Mouse (Mus musculus) embryonic facial prominence, embryonic 14.5 days (tissue): Measurements from ENCODE around the gene Vwde. TPM values are rescaled to one million over a fixed set of nuclear protein-coding genes. Genes with fewer than 3 reads are reported as not detected.

ENCODE experiments used
- ATAC-seq: fragments of 200-750 bp; cut with Nextera tagmentation; 2 replicates; pipeline ENCODE4 v1.8.0; 2017; ENCODE audit warnings: low read depth, moderate number of reproducible peaks, moderate TSS enrichment
- DNase-seq: peaks from one replicate; pipeline ENCODE4 v3.0.0-alpha.2; 2015; ENCODE audit warnings: low spot score
- H3K27ac ChIP-seq: fragments of 300-500 bp; sonication (generic); replicated peaks from 2 replicates; pipeline ENCODE4 v1.5.1; 2014; ENCODE audit warnings: low read depth, mild to moderate bottlenecking, low read length, moderate library complexity
- H3K27me3 ChIP-seq: fragments of 300-500 bp; sonication (generic); replicated peaks from 2 replicates; pipeline ENCODE4 v1.6.1; 2014; ENCODE audit warnings: low read length; ENCODE audit not compliant: control insufficient read depth, insufficient read depth
- H3K36me3 ChIP-seq: fragments of 300-500 bp; sonication (generic); 2 replicates; pipeline ENCODE4 v1.6.1; 2014; ENCODE audit warnings: low read length, mixed read lengths; ENCODE audit not compliant: control insufficient read depth, insufficient read depth
- H3K4me1 ChIP-seq: fragments of 300-500 bp; sonication (generic); 2 replicates; pipeline ENCODE4 v1.6.1; 2014; ENCODE audit warnings: antibody characterized with exemption, low read length; ENCODE audit not compliant: control insufficient read depth, insufficient read depth
- H3K4me2 ChIP-seq: fragments of 300-500 bp; sonication (generic); 2 replicates; pipeline ENCODE4 v1.6.1; 2014; ENCODE audit warnings: low read depth, mild to moderate bottlenecking, low read length, moderate library complexity, mixed read lengths
- H3K4me3 ChIP-seq: fragments of 300-500 bp; sonication (generic); 2 replicates; pipeline ENCODE4 v1.5.1; 2014; ENCODE audit warnings: low read depth, mild to moderate bottlenecking, low read length
- H3K9ac ChIP-seq: fragments of 300-500 bp; sonication (generic); 2 replicates; pipeline ENCODE4 v1.6.1; 2014; ENCODE audit warnings: low read depth, mild to moderate bottlenecking, low read length, moderate library complexity, mixed read lengths
- H3K9me3 ChIP-seq: fragments of 300-500 bp; sonication (generic); 2 replicates; pipeline ENCODE4 v1.6.1; 2016; ENCODE audit warnings: low read length; ENCODE audit not compliant: control insufficient read depth
- WGBS: fragments of 180-500 bp; shearing (Covaris S2); extraction: QIAGEN DNeasy Blood & Tissue Kit; methylation state at CpG from one replicate; pipeline ENCODE4 v1.1.7; 2014; 5-methylcytosine and 5-hydroxymethylcytosine counted together
- polyA plus RNA-seq: library from polyadenylated mRNA; unstranded; fragments of >200 nt; fragmentation: Nextera tagmentation; extraction: Ambion mirVana; gene quantifications from 2 replicates; pipeline ENCODE4 v1.2.1, GENCODE M21; 2014

The Vwde gene
- polyA plus RNA-seq, 1 experiment from 2014 or later, result 0.21 TPM

- Histone ChIP-seq H3K9me3 (no peaks in the 10 kb centered on the region), H3K27ac (no peak overlapping the region), H3K4me2 (no peak overlapping the region), H3K36me3 (no peaks in the 10 kb centered on the region), H3K9ac (no peak overlapping the region), H3K4me1 (no peaks in the 10 kb centered on the region), H3K4me3 (no peak overlapping the region), H3K27me3 (no peaks in the 10 kb centered on the region)
- DNase-seq, result no peak
- ATAC-seq, result no peak
- WGBS, result 83% methylated on average over 9 of the region's 9 CpGs
Measured at GRCm38 (mm10) chr6:13166240-13166937, 58.4 kb downstream of the Vwde start.

- Histone ChIP-seq H3K27ac (no peak overlapping the region), H3K4me1 (no peaks in the 10 kb centered on the region), H3K36me3 (no peaks in the 10 kb centered on the region), H3K27me3 (no peaks in the 10 kb centered on the region), H3K4me3 (no peak overlapping the region), H3K9ac (no peak overlapping the region), H3K9me3 (no peaks in the 10 kb centered on the region), H3K4me2 (no peak overlapping the region)
- ATAC-seq (no peak), DNase-seq (peak; percentile 14)
- WGBS, result 87% methylated on average over 2 of the region's 2 CpGs
Measured at GRCm38 (mm10) chr6:13159437-13159836, 65.3 kb downstream of the Vwde start.

GRCm38 (mm10) chr6:13153888-13154697 lies 70.7 kb downstream of the Vwde start:
- H3K27me3 ChIP-seq, result no peaks in the 10 kb centered on the region
- H3K36me3 ChIP-seq, result no peaks in the 10 kb centered on the region
- H3K9me3 ChIP-seq, result no peaks in the 10 kb centered on the region
- 95% methylated on average over 9 of the region's 9 CpGs for WGBS
- H3K9ac ChIP-seq, result no peak overlapping the region
- H3K4me2 ChIP-seq, result no peak overlapping the region
- ATAC-seq (no peak), DNase-seq (no peak)
- no peak overlapping the region for H3K4me3 ChIP-seq
- H3K4me1 ChIP-seq, result no peaks in the 10 kb centered on the region
- H3K27ac ChIP-seq, result no peak overlapping the region

GRCm38 (mm10) chr6:13152062-13152640 lies 72.6 kb downstream of the Vwde start:
- no peak for ATAC-seq
- H3K27ac ChIP-seq, result no peak overlapping the region
- H3K9me3 ChIP-seq, result no peaks in the 10 kb centered on the region
- no peak overlapping the region for H3K4me3 ChIP-seq
- no peaks in the 10 kb centered on the region for H3K27me3 ChIP-seq
- no peaks in the 10 kb centered on the region for H3K4me1 ChIP-seq
- 69% methylated on average over 1 of the region's 1 CpGs for WGBS
- peak; percentile 60 for DNase-seq
- no peak overlapping the region for H3K9ac ChIP-seq
- no peak overlapping the region for H3K4me2 ChIP-seq
- H3K36me3 ChIP-seq, result no peaks in the 10 kb centered on the region

GRCm38 (mm10) chr6:13137255-13137654 lies 87.5 kb downstream of the Vwde start:
- no peak for ATAC-seq

GRCm38 (mm10) chr6:13108662-13109061 lies 116.1 kb downstream of the Vwde start:
- 60% methylated on average over 1 of the region's 1 CpGs for WGBS
- no peaks in the 10 kb centered on the region for H3K27me3 ChIP-seq
- H3K36me3 ChIP-seq, result no peaks in the 10 kb centered on the region
- no peak overlapping the region for H3K4me2 ChIP-seq
- H3K4me1 ChIP-seq, result no peaks in the 10 kb centered on the region
- no peak overlapping the region for H3K4me3 ChIP-seq
- ATAC-seq (no peak), DNase-seq (no peak)
- H3K9me3 ChIP-seq, result no peaks in the 10 kb centered on the region
- H3K27ac ChIP-seq, result no peak overlapping the region
- no peak overlapping the region for H3K9ac ChIP-seq

More at GRCm38 (mm10) chr6:13137255-13137654, 87.5 kb downstream of the Vwde start:
- Histone ChIP-seq H3K27ac (no peak overlapping the region), H3K9ac (no peak overlapping the region), H3K4me3 (no peak overlapping the region), H3K4me1 (no peaks in the 10 kb centered on the region), H3K9me3 (no peaks in the 10 kb centered on the region), H3K36me3 (no peaks in the 10 kb centered on the region), H3K27me3 (no peaks in the 10 kb centered on the region), H3K4me2 (no peak overlapping the region)
- WGBS, result 92% methylated on average over 1 of the region's 1 CpGs
- no peak for DNase-seq

Other genes starting within 250 kb of the Vwde start
- gene Tmem106b, start 155.2 kb downstream of the Vwde start, polyA plus RNA-seq, result 45.0 and 54.6 TPM in 2 replicates